Mouse (Mus musculus): ENCODE measurements around the gene Gm29609. TPM values are rescaled to one million over a fixed set of nuclear protein-coding genes. Genes with fewer than 3 reads are reported as not detected.
"Not testable (repeated sequence)": the region's sequence is repeated elsewhere in the genome, so short reads cannot be mapped to it uniquely, and the experiment has no call there.

Gene Gm29609
- 1 to 10 TPM; 3.6 to 3.8 TPM for total RNA-seq (2021)
- long read RNA-seq: 0 reads

- DNase-seq (ENCODE audit: low spot score in 2 of 2): peak; percentile 97 to 98
Observed at GRCm38 (mm10) chr5:31179766-31180630, at the start of gene Gm29609, which contains the start of gene Gtf3c2. Gene Gm29609 (minus strand): TSS chr5:31179911. Gene Gtf3c2 (minus strand): TSS chr5:31180144.

- no peak for DNase-seq (ENCODE audit: low spot score in 2 of 2)
Observed at GRCm38 (mm10) chr5:31226641-31227040, 46.9 kb upstream of the Gm29609 start.

DNA sequence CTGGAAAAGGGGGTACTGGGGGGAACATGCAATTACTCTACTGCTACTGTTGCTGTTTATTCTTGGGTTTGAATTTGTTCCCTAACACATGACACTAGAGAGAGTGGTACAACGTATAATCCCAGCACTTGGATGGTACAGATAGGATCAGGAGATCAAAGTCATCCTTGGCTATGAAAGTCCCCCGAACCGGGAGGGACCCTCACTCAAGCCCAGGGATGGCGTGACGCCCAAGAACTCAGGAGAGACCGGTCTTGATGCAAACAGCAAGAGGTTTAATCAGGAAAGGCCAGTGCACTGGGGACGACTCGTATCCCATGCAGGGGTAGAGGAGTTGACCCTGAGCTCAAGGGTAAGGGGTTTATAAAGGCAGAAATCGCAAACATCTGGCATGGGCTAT is 43.0 kb upstream of the Gm29609 start:
- no peak for DNase-seq (ENCODE audit: low spot score in 2 of 2)

DNA sequence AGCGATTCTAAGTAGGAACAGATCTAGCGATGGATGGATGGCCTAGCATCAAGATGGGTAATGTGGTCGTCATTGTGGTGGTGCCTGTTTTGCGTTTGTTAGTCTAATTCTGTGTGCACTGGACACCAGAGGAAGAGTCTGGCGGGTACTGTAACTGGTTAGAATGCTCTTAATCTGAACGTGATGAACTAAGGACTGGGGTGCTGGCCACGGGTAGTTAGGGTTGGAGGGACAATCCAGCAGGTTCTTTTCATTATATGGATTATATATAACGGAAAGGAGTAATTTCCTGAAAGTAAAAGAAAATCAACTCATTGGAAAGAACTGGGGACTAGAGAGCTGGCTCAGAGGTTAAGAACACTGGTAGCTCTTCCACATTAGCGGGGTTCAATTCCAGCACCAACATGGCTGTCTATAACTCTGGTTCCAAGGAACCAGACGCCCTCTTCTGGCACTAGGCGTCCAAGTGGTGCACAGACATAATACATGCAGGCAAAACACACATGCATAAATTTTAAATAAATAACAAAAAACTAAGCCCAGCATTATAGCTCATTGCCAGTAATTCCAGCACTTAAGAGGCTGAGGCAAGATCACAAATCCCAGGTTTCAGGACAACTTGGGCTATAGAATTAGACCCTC is 41.7 kb upstream of the Gm29609 start:
- DNase-seq (ENCODE audit: low spot score in 2 of 2): peak in 1 of 2 experiments; percentile 23

GRCm38 (mm10) chr5:31220448-31221303 is 41.0 kb upstream of the Gm29609 start, which contains the start of gene Ppm1g:
Gene Ppm1g (minus strand): TSS chr5:31220687.
- peak; percentile 91 to 96 for DNase-seq (ENCODE audit: low spot score in 2 of 2)

- no peak for DNase-seq (ENCODE audit: low spot score in 2 of 2)
Observed at GRCm38 (mm10) chr5:31219911-31220447, 40.3 kb upstream of the Gm29609 start.

GRCm38 (mm10) chr5:31219474-31219873 is 39.8 kb upstream of the Gm29609 start:
- DNase-seq (ENCODE audit: low spot score in 2 of 2): no peak

DNA sequence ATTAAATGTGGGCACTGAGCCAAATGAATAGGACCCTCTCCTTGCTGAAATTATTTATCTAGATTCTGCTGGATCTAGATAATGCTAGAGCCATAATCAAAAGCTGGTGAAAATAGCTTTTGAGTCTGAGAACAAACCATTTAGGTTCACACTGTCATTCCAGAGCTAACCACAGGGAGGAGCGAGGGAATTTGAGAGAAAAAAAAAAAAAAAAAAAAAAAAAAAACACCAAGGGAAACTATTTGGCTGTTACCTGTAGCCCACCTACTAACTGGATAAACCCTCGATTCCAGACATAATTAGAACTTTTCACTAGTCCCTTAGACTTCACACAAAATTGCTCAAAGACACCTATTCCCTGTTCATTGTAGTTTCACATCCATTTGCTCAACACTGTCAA is 39.4 kb upstream of the Gm29609 start:
- no peak for DNase-seq (ENCODE audit: low spot score in 2 of 2)

DNA sequence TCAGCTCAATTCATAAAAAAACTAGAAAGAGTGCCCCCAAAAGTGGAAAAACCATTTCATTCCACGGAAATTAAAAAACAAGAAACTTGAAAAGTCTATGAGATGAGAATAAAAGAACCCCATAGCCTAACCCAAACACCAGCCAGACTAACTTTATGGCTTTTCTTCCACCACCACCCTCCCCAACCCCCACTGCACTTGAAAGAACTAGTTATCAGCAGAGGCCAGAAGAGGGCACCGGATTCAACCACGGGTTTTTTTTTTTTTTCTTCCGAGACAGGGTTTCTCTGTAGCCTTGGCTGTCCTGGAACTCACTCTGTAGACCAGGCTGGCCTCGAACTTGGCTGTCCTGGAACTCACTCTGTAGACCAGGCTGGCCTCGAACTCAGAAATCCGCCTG is 38.6 kb upstream of the Gm29609 start:
- no peak for DNase-seq (ENCODE audit: low spot score in 2 of 2)

- not testable (repeated sequence) for DNase-seq (ENCODE audit: low spot score in 2 of 2)
Observed at GRCm38 (mm10) chr5:31216554-31216953, 36.8 kb upstream of the Gm29609 start.

GRCm38 (mm10) chr5:31204421-31204820 is 24.7 kb upstream of the Gm29609 start:
- no peak for DNase-seq (ENCODE audit: low spot score in 2 of 2)

DNA sequence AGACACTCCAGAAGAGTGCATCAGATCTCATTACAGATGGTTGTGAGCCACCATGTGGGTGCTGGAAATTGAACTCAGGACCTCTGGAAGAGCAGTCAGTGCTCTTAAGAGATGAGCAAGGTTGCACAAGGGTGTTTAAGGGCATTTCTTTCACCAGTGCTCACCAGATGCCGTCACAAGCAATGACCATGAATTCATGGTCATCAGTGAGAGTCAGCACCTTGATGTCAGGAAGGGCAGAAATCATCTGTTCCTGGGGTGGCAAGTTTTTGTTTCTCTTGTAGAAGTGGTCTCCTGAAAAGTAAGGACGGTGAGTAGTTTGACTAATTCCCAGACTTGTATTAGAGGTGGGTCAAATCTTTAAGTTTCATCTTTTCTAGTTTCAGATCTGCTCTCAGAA is 24.2 kb upstream of the Gm29609 start:
- no peak for DNase-seq (ENCODE audit: low spot score in 2 of 2)

DNA sequence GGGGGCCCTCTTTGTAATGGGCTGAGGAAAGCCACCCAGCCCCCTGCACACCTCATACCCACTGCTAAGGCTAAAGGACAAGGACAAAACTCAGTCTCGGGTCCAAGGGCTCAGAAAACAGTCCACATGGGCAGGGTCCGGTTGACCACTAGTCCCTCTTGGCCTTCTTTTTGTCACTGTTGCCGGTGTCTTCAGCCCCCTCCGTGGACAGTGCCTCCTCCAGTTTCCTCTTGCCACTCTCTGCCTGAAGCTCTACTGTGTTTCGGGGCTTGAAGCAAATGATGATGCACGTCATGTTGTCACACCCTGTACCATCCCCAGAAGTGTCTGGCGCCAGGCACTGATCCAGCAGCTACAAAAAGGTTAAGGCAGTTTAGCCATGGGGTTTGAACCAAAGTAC is 23.2 kb upstream of the Gm29609 start:
- DNase-seq (ENCODE audit: low spot score in 2 of 2): no peak

DNA sequence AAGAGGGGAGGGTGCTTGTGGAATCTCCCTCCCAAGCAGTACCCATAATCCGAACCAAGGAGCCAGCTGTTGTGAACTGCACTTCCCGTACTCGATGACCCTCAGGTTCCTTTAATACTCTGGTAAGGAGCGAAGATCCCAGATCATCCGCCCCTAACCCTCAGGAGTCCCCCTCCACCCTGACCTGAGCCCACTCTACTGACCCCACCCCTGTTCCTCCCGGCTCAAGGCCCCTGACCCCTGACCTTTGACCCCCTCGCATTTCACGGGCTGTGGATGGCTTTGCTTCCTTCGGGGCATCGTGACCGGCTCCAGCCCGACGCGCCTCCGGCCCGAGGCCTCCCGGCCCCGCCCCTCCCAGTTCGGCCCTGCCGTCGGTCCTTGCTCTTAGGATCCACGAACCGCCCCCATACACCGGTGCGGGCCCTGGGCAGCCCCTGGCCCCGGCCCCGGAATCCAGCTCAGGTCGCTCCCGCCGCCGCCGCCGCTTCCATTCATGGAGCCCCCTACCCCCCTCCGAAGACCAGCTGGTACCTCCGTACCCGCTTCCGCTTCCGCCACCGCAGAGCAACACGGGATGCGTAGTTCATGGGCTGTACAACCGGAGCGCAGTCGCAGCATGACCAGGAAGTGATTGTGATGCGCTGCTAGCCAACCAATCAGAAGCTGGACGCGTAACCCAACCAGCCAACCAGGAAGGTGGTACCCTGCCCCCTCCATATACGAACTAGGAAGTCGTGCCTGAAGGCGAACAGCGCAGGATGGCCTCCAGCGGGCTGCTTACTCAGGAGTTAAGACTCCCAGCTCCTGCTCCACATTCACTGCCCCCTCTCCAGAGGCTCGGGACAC is 22.3 kb upstream of the Gm29609 start, which contains the start of gene Zfp513:
Gene Zfp513, minus strand, starts transcription at position 562 of the 849 bp plus-strand sequence.
- DNase-seq (ENCODE audit: low spot score in 2 of 2): peak; percentile 97 to 99

- no peak for DNase-seq (ENCODE audit: low spot score in 2 of 2)
Observed at GRCm38 (mm10) chr5:31201042-31201741, 21.5 kb upstream of the Gm29609 start.

DNA sequence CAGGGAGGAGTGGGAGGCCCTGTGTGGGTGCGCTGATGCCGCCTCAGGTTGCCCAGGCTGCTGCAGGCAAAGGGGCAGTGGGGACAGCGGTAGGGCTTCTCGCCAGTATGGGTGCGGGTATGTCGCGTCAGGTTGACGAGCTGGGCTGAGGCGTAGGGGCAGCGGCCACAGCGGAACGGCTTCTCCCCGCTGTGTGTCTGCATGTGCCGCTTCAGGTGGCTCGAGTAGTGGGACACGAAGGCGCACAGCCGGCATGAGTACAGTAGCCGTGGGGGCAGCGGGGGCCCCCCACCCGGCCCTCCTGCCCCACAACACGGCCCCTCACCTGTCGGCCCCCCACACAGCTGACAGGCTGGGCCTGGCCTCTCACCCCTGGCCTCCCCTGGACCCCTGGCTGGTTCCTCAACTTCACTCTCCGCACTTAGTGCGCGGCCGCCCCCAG is 20.6 kb upstream of the Gm29609 start:
- no peak for DNase-seq (ENCODE audit: low spot score in 2 of 2)

DNA sequence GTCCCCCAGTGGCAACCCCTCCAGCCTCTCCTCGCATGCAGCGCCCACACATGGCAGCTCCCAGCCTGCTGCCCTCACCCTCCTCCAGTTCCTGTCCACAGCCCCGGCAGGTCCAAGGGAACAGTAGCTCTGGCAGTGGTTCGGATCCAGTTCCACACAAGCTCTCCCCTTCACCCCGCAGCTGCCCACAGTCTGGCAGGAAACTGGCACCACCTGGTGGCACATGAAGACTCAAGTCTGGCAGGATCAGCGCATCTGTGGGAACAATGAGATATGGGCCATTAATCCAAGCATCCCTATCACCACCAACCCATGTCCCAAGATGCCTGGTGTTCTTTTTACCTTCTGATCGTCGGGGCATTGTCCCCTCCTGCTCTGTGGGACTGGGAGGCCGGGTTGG is 20.2 kb upstream of the Gm29609 start:
- DNase-seq (ENCODE audit: low spot score in 2 of 2): no peak

- no peak for DNase-seq (ENCODE audit: low spot score in 2 of 2)
Observed at GRCm38 (mm10) chr5:31199321-31199892, 19.7 kb upstream of the Gm29609 start.

Measured in layer of hippocampus, adult 18-20 months (tissue).